Mouse (Mus musculus) intestine, embryonic 15.5 days (tissue): ENCODE results near the gene Bap1. TPM values are rescaled to one million over a fixed set of nuclear protein-coding genes. Genes with fewer than 3 reads are reported as not detected.

Experiments
- ATAC-seq: fragments of 200-750 bp; cut with Nextera tagmentation; 2 replicates; pipeline ENCODE4 v1.8.0; 2017; ENCODE audit warnings: moderate TSS enrichment, moderate library complexity
- H3K27ac ChIP-seq: fragments of 300-500 bp; sonication (generic); 2 replicates; pipeline ENCODE4 v1.5.1; 2015; ENCODE audit warnings: mild to moderate bottlenecking, inconsistent platforms
- H3K27me3 ChIP-seq: fragments of 300-500 bp; sonication (generic); replicated peaks from 2 replicates; pipeline ENCODE4 v1.6.1; 2015; ENCODE audit warnings: inconsistent platforms
- H3K36me3 ChIP-seq: fragments of 300-500 bp; sonication (generic); 2 replicates; pipeline ENCODE4 v1.6.1; 2015; ENCODE audit warnings: inconsistent platforms
- H3K4me1 ChIP-seq: fragments of 300-500 bp; sonication (generic); replicated peaks from 2 replicates; pipeline ENCODE4 v1.6.1; 2015; ENCODE audit warnings: inconsistent platforms
- H3K4me2 ChIP-seq: fragments of 300-500 bp; sonication (generic); replicated peaks from 2 replicates; pipeline ENCODE4 v1.6.1; 2015; ENCODE audit warnings: mild to moderate bottlenecking, inconsistent platforms
- H3K4me3 ChIP-seq: fragments of 300-500 bp; sonication (generic); replicated peaks from 2 replicates; pipeline ENCODE4 v1.5.1; 2015; ENCODE audit warnings: inconsistent platforms
- H3K9ac ChIP-seq: fragments of 300-500 bp; sonication (generic); 2 replicates; pipeline ENCODE4 v1.6.1; 2015; ENCODE audit warnings: inconsistent platforms
- H3K9me3 ChIP-seq: fragments of 300-500 bp; sonication (generic); 2 replicates; pipeline ENCODE4 v1.6.1; 2016; ENCODE audit warnings: inconsistent platforms
- WGBS: fragments of 180-500 bp; shearing (Covaris S2); methylation state at CpG from one replicate; pipeline ENCODE4 v1.1.7; 2015; 5-methylcytosine and 5-hydroxymethylcytosine counted together
- polyA plus RNA-seq: library from polyadenylated mRNA; unstranded; fragments of >200 nt; fragmentation: Nextera tagmentation; extraction: Ambion mirVana; gene quantifications from 2 replicates; pipeline ENCODE4 v1.2.1, GENCODE M21; 2015

Bap1 gene
- 64.0 and 65.3 TPM in 2 replicates for polyA plus RNA-seq

GRCm38 (mm10) chr14:31251084-31251604 is at the start of gene Bap1, which contains the start of gene Phf7:
Gene Bap1 (plus strand): TSS chr14:31251450.
Gene Phf7 (minus strand): TSS chr14:31251317.
- peak; percentile 96 for ATAC-seq
- H3K36me3 ChIP-seq: peaks cover 26% of the 10 kb centered on the region
- peaks cover 12% of the 10 kb centered on the region for H3K4me1 ChIP-seq
- no peaks in the 10 kb centered on the region for H3K9me3 ChIP-seq
- H3K27ac ChIP-seq: peak within 1 kb of the TSS; percentile 93
- peak within 1 kb of the TSS; percentile 98 for H3K9ac ChIP-seq
- no peaks in the 10 kb centered on the region for H3K27me3 ChIP-seq
- peak within 1 kb of the TSS; percentile 74 for H3K4me2 ChIP-seq
- WGBS: under 1% methylated on average over 75 of the region's 75 CpGs
- H3K4me3 ChIP-seq: peak within 1 kb of the TSS; percentile 88

- Histone ChIP-seq H3K4me3 (peak overlapping the region; percentile 77), H3K36me3 (peaks cover 30% of the 10 kb centered on the region; the same call in 1 of the 2 replicates), H3K27ac (peak overlapping the region; percentile 92; the same call in 1 of the 2 replicates), H3K9ac (peak overlapping the region; percentile 95), H3K4me2 (peak overlapping the region; percentile 88), H3K27me3 (no peaks in the 10 kb centered on the region), H3K4me1 (peaks cover 12% of the 10 kb centered on the region), H3K9me3 (no peaks in the 10 kb centered on the region)
- ATAC-seq: no peak
- 54% methylated on average over 4 of the region's 4 CpGs for WGBS
Observed at GRCm38 (mm10) chr14:31204844-31205243, 46.4 kb upstream of the Bap1 start.

GRCm38 (mm10) chr14:31205244-31205561 is 46.0 kb upstream of the Bap1 start:
- H3K9ac ChIP-seq: peak overlapping the region; percentile 95
- peak overlapping the region; percentile 92 for H3K27ac ChIP-seq
- peaks cover 12% of the 10 kb centered on the region for H3K4me1 ChIP-seq
- peak overlapping the region; percentile 88 for H3K4me2 ChIP-seq
- peak; percentile 23 for ATAC-seq
- peak overlapping the region; percentile 77 for H3K4me3 ChIP-seq
- no peaks in the 10 kb centered on the region for H3K27me3 ChIP-seq
- H3K9me3 ChIP-seq: no peaks in the 10 kb centered on the region
- peaks cover 27% of the 10 kb centered on the region; the same call in 1 of the 2 replicates for H3K36me3 ChIP-seq
- WGBS: 8% methylated on average over 8 of the region's 8 CpGs

- Histone ChIP-seq H3K9ac (peak overlapping the region; percentile 95), H3K4me3 (peak overlapping the region; percentile 77), H3K27ac (peak overlapping the region; percentile 92), H3K27me3 (no peaks in the 10 kb centered on the region), H3K4me1 (peaks cover 12% of the 10 kb centered on the region), H3K4me2 (peak overlapping the region; percentile 88), H3K9me3 (no peaks in the 10 kb centered on the region), H3K36me3 (peaks cover 25% of the 10 kb centered on the region; the same call in 1 of the 2 replicates)
- peak; percentile 67 for ATAC-seq
- WGBS: 2% methylated on average over 39 of the region's 39 CpGs
Observed at GRCm38 (mm10) chr14:31205562-31206467, 45.4 kb upstream of the Bap1 start.

DNA sequence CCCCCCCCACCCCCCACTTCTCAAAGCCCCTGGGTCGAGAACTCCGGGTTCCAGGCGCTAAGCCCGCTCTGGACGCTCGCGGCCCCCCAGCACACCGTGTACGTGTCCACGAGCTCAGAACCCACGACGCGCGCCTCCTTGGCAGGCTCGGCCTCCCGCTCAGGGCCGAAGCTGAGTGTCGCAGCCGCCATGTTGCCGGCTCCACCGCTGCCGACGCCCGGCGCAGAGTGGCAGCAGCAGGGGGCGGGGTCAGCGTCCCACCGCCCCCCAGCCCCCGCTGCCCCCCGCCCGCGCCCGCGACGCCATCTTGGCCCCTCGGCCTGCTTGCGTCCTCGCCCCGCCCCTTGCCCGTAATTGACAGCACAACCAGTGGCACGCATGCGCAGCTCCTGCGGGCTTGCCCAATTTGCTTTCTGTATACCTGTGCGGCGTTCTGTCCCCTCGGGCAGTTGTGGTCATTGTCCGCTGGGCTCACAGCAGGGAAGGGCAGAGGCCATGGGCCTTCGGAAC is 44.7 kb upstream of the Bap1 start:
- Histone ChIP-seq H3K4me2 (peak overlapping the region; percentile 88), H3K9me3 (no peaks in the 10 kb centered on the region), H3K36me3 (peaks cover 22% of the 10 kb centered on the region; the same call in 1 of the 2 replicates), H3K27me3 (no peaks in the 10 kb centered on the region), H3K9ac (peak overlapping the region; percentile 95), H3K27ac (peak overlapping the region; percentile 92), H3K4me1 (peaks cover 12% of the 10 kb centered on the region), H3K4me3 (peak overlapping the region; percentile 77)
- peak; percentile 81 for ATAC-seq
- under 1% methylated on average over 48 of the region's 48 CpGs for WGBS

- H3K36me3 ChIP-seq: 0 out of 2 replicates have a peak, but pooled peaks cover 15% of the 10 kb centered on the region
- peak; percentile 26 for ATAC-seq
- WGBS: 79% methylated on average over 13 of the region's 13 CpGs
- H3K27ac ChIP-seq: 0 out of 2 replicates have a peak overlapping the region, but pooled peaks have one; percentile 92
- peaks cover 12% of the 10 kb centered on the region for H3K4me1 ChIP-seq
- peak overlapping the region; percentile 88 for H3K4me2 ChIP-seq
- H3K9me3 ChIP-seq: no peaks in the 10 kb centered on the region
- no peaks in the 10 kb centered on the region for H3K27me3 ChIP-seq
- peak overlapping the region; percentile 95; the same call in 1 of the 2 replicates for H3K9ac ChIP-seq
- peak overlapping the region; percentile 77 for H3K4me3 ChIP-seq
Observed at GRCm38 (mm10) chr14:31207070-31207830, 44.0 kb upstream of the Bap1 start.

GRCm38 (mm10) chr14:31208084-31208483 is 43.2 kb upstream of the Bap1 start, which contains the start of gene Tnnc1:
Gene Tnnc1 (plus strand): TSS chr14:31208312.
- H3K27ac ChIP-seq: no peak within 1 kb of the TSS
- no peaks in the 10 kb centered on the region for H3K27me3 ChIP-seq
- 58% methylated on average over 2 of the region's 2 CpGs for WGBS
- H3K4me1 ChIP-seq: peaks cover 18% of the 10 kb centered on the region
- no peak within 1 kb of the TSS for H3K4me3 ChIP-seq
- 0 out of 2 replicates have a peak, but pooled peaks cover 9% of the 10 kb centered on the region for H3K36me3 ChIP-seq
- no peaks in the 10 kb centered on the region for H3K9me3 ChIP-seq
- H3K9ac ChIP-seq: 0 out of 2 replicates have a peak within 1 kb of the TSS, but pooled peaks have one; percentile 95
- no peak for ATAC-seq
- H3K4me2 ChIP-seq: peak within 1 kb of the TSS; percentile 88; the same call in 1 of the 2 replicates

DNA sequence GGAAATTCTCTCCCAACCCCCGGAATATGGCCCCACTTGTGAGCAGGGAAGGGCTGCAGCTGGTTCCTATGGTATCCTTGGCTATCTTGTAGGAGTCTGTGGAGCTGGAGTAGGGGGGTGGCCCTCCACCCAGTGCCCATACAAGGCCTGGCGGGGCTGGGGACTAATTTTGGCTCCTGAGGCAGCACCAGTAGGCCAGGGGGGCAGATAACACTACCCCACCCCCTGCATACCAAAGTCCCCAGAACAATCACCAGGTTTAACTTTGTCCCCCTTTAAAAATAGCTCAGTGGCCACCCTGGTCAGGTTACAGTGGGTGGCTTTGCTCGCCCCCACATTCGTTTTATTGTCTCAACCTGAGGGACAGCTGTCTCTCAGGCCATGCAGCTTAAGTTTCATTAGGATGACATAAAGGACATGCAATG is 42.1 kb upstream of the Bap1 start:
- Histone ChIP-seq H3K27me3 (no peaks in the 10 kb centered on the region), H3K9ac (no peak overlapping the region), H3K9me3 (no peaks in the 10 kb centered on the region), H3K4me2 (no peak overlapping the region), H3K4me3 (no peak overlapping the region), H3K36me3 (no peaks in the 10 kb centered on the region), H3K27ac (no peak overlapping the region), H3K4me1 (peaks cover 18% of the 10 kb centered on the region)
- no peak for ATAC-seq
- WGBS: 65% methylated on average over 4 of the region's 4 CpGs

DNA sequence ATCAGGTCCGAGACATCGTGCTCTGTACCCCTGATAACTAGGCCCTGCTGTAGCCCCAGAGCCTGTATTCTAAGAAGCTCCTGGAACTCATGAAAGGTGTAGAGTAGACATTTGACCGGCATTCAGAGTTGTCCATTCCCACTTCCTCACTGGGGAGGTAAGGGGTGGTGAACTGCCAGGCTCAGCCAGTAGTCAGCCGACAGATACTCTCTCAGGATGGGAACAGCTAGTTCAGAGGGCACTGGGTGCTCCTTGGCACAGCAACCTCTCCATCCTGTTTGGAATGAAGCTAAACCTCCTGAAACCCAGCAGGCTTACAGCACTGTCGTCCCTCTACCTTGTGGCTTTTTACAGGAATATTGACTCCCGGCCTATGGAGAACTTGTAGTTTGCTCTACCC is 39.4 kb upstream of the Bap1 start:
- no peak for ATAC-seq
- no peak overlapping the region for H3K9ac ChIP-seq
- WGBS: 88% methylated on average over 6 of the region's 6 CpGs
- H3K27ac ChIP-seq: no peak overlapping the region
- H3K36me3 ChIP-seq: no peaks in the 10 kb centered on the region
- no peak overlapping the region for H3K4me2 ChIP-seq
- no peaks in the 10 kb centered on the region for H3K27me3 ChIP-seq
- H3K4me3 ChIP-seq: no peak overlapping the region
- H3K4me1 ChIP-seq: peaks cover 12% of the 10 kb centered on the region
- H3K9me3 ChIP-seq: no peaks in the 10 kb centered on the region

DNA sequence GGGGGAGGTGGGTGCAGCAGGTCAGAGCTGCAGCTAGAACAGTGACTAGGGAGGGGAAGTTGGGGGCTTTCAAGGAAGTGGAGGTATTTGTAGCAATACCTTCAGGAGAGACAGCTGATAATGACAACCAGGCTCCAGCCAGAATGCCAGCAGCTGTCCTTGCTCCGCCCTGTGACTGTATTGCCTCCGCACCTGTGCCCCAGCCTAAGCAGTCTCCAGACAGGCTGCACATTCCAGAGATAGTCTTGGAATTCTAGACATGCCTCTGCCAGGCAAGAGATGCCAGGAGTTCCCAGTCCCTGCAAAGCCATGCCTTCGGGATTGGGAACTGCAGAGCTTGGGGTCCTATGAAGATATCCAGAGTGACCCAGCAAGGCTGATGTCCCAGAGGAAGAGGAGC is 38.8 kb upstream of the Bap1 start:
- H3K4me3 ChIP-seq: no peak overlapping the region
- peaks cover 10% of the 10 kb centered on the region for H3K4me1 ChIP-seq
- 0 out of 2 replicates have a peak overlapping the region, but pooled peaks have one; percentile 17 for H3K27ac ChIP-seq
- ATAC-seq: no peak
- no peaks in the 10 kb centered on the region for H3K36me3 ChIP-seq
- WGBS: 67% methylated on average over 3 of the region's 3 CpGs
- H3K9me3 ChIP-seq: no peaks in the 10 kb centered on the region
- no peaks in the 10 kb centered on the region for H3K27me3 ChIP-seq
- no peak overlapping the region for H3K4me2 ChIP-seq
- H3K9ac ChIP-seq: no peak overlapping the region

- Histone ChIP-seq H3K4me2 (no peak overlapping the region), H3K4me1 (peaks cover 15% of the 10 kb centered on the region), H3K27me3 (no peaks in the 10 kb centered on the region), H3K27ac (no peak overlapping the region), H3K9ac (no peak overlapping the region), H3K4me3 (no peak overlapping the region), H3K36me3 (no peaks in the 10 kb centered on the region), H3K9me3 (no peaks in the 10 kb centered on the region)
- no peak for ATAC-seq
- 67% methylated on average over 8 of the region's 8 CpGs for WGBS
Observed at GRCm38 (mm10) chr14:31213868-31214267, 37.4 kb upstream of the Bap1 start.
